Mouse (Mus musculus) spleen, adult 2 months (tissue): ENCODE results near the gene Bank1.

Experiments used
- CTCF ChIP-seq: fragments of 200-500 bp; IDR thresholded peaks from 2 replicates; pipeline ENCODE4 v1.5.1; 2011; ENCODE audit warnings: mild to moderate bottlenecking, inconsistent platforms; ENCODE audit not compliant: insufficient read depth, insufficient read length, insufficient replicate concordance; ENCODE audit errors: extremely low read depth
- POLR2A ChIP-seq: fragments of 200-500 bp; IDR thresholded peaks from 2 replicates; pipeline ENCODE4 v1.6.1; 2011; ENCODE audit warnings: low read depth, low read length, inconsistent platforms

DNA sequence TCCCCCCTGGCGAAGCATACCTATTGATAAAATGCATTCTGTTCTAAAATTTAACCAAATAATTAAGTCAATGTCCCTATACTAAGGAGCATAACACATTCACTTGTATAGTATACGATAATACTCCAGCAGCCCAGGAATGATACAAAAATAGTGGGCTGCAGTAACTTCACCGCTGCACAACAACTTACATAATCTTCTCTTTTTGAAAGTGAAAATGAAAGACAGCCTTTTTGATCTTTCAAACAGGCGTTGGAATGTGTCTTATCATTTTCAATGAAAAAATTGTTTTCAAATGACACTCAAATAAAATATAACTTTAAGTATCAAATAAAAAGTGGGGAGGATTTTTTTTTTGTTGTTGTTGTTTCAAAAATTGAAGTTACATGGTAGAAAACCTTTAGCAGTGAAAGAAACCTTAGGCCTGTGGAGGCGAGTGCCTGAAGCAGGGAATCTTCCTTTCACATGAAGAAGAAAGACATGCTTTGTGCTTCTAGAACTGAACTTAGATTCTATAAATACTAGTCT is 224.8 kb downstream of the Bank1 start:
- TF ChIP-seq CTCF = no peak
- TF ChIP-seq POLR2A = no peak
